Mouse (Mus musculus): ENCODE results near the gene Srp9.

DNA sequence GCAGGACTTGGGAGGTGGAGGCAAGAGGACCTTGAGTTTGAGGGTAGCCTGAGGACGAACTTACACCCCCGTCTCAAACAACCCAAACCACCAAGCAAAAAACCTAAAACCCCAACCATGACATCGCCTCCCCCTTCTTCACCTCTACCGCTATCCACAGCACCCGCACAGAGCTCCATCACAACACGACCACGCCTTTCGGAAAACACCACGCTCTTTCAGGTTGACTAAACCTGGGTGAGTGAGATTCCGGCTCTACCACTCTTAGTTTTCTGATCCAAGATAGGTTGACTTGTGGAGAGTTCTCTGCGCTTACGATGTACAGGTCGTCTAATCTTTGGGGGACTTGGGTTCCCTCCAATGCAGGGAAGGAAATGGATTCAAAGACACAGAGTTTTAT, 18.2 kb downstream of the Srp9 start:
- TF ChIP-seq EP300 (IDR thresholded peaks at IDR 0.05; ENCODE audit: insufficient read depth, low read depth, low read length) (no peak), CTCF (IDR thresholded peaks at IDR 0.05; ENCODE audit: low read depth, low read length) (no peak)
